Mouse (Mus musculus): Measurements from ENCODE around the gene Efhd2.

Efhd2 gene

GRCm38 (mm10) chr4:141809850-141810464 lies 64.8 kb downstream of the Efhd2 start:
- DNase-seq (ENCODE audit: extremely low read depth, low read depth): peak; percentile 56
